ENCODE assay signal across 8 mouse cellular contexts in the genomic region with DNA sequence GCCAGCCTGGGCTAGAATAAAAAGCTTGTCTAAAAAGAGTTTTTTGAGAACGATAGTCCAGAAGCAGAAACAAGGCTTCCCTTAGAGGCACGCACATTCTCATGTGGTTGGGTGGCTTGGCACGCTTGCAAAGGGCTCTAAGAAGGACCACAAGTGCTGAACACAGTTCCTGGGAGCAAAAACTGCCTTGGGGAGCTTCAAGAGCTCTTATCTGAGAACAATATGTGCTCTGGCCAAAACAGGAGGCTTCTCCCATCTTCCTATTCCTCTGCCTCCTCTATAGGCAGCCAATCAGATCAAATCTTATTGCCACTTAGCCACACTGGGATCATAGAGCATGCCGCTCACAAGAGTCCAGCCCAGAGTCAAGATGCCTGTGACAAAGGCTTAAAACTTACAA. TPM values are rescaled to one million over a fixed set of nuclear protein-coding genes. Genes with fewer than 3 reads are reported as not detected.
A peak's percentile ranks its signal among the peaks of the same experiment; 100 is the strongest.
DNase-seq lines count a peak whose midpoint lies in the region; ATAC-seq and TF ChIP-seq lines count a peak whose summit lies in the region.

No protein-coding gene starts in this region.

- peak overlapping the region; percentile 84 for H3K4me3 ChIP-seq in megakaryocyte, embryonic 14.5 days (replicated peaks)
- H3K4me3 ChIP-seq in liver, embryonic 12.5 days: no peak overlapping the region
- no peak overlapping the region for H3K4me3 ChIP-seq in small intestine, adult 2 months (ENCODE audit: low read depth, low read length)
- H3K4me3 ChIP-seq in thymus, adult 2 months (ENCODE audit: control insufficient read depth, insufficient read depth, low read length): no peak overlapping the region

- no peak for ATAC-seq in megakaryocyte, adult 5-6 weeks (ENCODE audit: poor library complexity, severe bottlenecking)
- ATAC-seq in liver, embryonic 12.5 days: no peak

- TF ChIP-seq POLR2A in small intestine, adult 2 months (IDR thresholded peaks at IDR 0.05; ENCODE audit: low read depth, low read length): no peak
- TF ChIP-seq POLR2A in thymus, adult 2 months (IDR thresholded peaks at IDR 0.05; ENCODE audit: control insufficient read depth, extremely low read depth, insufficient read depth, low read length, poor library complexity): no peak

- H3K4me1 ChIP-seq in megakaryocyte, embryonic 14.5 days: peaks cover 93% of the 10 kb centered on the region
- H3K4me1 ChIP-seq in liver, embryonic 12.5 days: peaks cover 68% of the 10 kb centered on the region
- peaks cover 3% of the 10 kb centered on the region; the same call in 1 of the 2 replicates for H3K4me1 ChIP-seq in small intestine, adult 2 months (ENCODE audit: control insufficient read depth, insufficient read depth, insufficient read length, low read length)
- 0 out of 2 replicates have a peak, but pooled peaks cover 2% of the 10 kb centered on the region for H3K4me1 ChIP-seq in thymus, adult 2 months (replicated peaks; ENCODE audit: control insufficient read depth, insufficient read depth, low read length)

- TF ChIP-seq CTCF in small intestine, adult 2 months (IDR thresholded peaks at IDR 0.05; ENCODE audit: extremely low read depth, insufficient read length, insufficient replicate concordance, low read depth, low read length): no peak
- no peak for TF ChIP-seq CTCF in thymus, adult 2 months (IDR thresholded peaks at IDR 0.05; ENCODE audit: borderline replicate concordance, control insufficient read depth, extremely low read depth, insufficient read depth, low read length, poor library complexity)

- H3K9me3 ChIP-seq in megakaryocyte, embryonic 14.5 days: peaks cover 8% of the 10 kb centered on the region
- H3K9me3 ChIP-seq in liver, embryonic 12.5 days (replicated peaks): no peaks in the 10 kb centered on the region

- peak; percentile 70 to 77 for DNase-seq in heart, adult 9 months (ENCODE audit: low spot score in 2 of 2)
- DNase-seq in thymus, adult 2 months: no peak
- no peak for DNase-seq in yolk sac, embryonic 10.5 days (ENCODE audit: low spot score)
- DNase-seq in kidney, adult 9 months: no peak

- no peaks in the 10 kb centered on the region for H3K27me3 ChIP-seq in megakaryocyte, embryonic 14.5 days (replicated peaks)
- H3K27me3 ChIP-seq in liver, embryonic 12.5 days (replicated peaks): no peaks in the 10 kb centered on the region
- H3K27me3 ChIP-seq in small intestine, adult 2 months (ENCODE audit: control insufficient read depth, insufficient read depth, low read length): no peaks in the 10 kb centered on the region
- H3K27me3 ChIP-seq in thymus, adult 2 months (ENCODE audit: control insufficient read depth, insufficient read depth, low read length): no peaks in the 10 kb centered on the region

- WGBS in liver, embryonic 12.5 days (ENCODE audit: insufficient replicate concordance): 75% methylated on average over 4 of the region's 4 CpGs
- 72% methylated on average over 4 of the region's 4 CpGs for WGBS in small intestine, adult 2 months
- WGBS in thymus, adult 2 months: 43% methylated on average over 4 of the region's 4 CpGs

- H3K9ac ChIP-seq in liver, embryonic 12.5 days: peak overlapping the region; percentile 9

- H3K4me2 ChIP-seq in liver, embryonic 12.5 days: 0 out of 2 replicates have a peak overlapping the region, but pooled peaks have one; percentile 1

- H3K36me3 ChIP-seq in megakaryocyte, embryonic 14.5 days (replicated peaks; ENCODE audit: low read length): peaks cover 59% of the 10 kb centered on the region
- H3K36me3 ChIP-seq in liver, embryonic 12.5 days: peaks cover 49% of the 10 kb centered on the region
- no peaks in the 10 kb centered on the region for H3K36me3 ChIP-seq in small intestine, adult 2 months (ENCODE audit: control insufficient read depth, insufficient read depth, low read length)
- H3K36me3 ChIP-seq in thymus, adult 2 months (ENCODE audit: control insufficient read depth, insufficient read depth, low read length): no peaks in the 10 kb centered on the region

- peak overlapping the region; percentile 72 for H3K27ac ChIP-seq in liver, embryonic 12.5 days
- H3K27ac ChIP-seq in small intestine, adult 2 months (ENCODE audit: insufficient read depth, low read depth, low read length): peak overlapping the region; percentile 65
- no peak overlapping the region for H3K27ac ChIP-seq in thymus, adult 2 months (ENCODE audit: control insufficient read depth, insufficient read depth, low read length)

RNA-seq across cellular contexts. Expression of gene Clic4, which starts 18.3 kb away (rescaled TPM):
- polyA plus RNA-seq in megakaryocyte, embryonic 14.5 days (2012; ENCODE audit: insufficient read depth, low replicate concordance): 19.4 and 27.6 TPM in 2 replicates
- 28.4 and 29.7 TPM in 2 replicates for total RNA-seq in megakaryocyte, adult 5-6 weeks (2015)
- total RNA-seq in megakaryocyte, adult 5-6 weeks (2017): 32.3 and 39.2 TPM in 2 replicates
- polyA plus RNA-seq in liver, embryonic 12.5 days (2016; fragmentation: Nextera tagmentation; extraction: Ambion mirVana): 161 and 169 TPM in 2 replicates
- 20.6 and 26.2 TPM in 2 replicates for polyA plus RNA-seq in small intestine, adult 2 months (2012; rRNA removed)
- polyA plus RNA-seq in thymus, adult 2 months (2012; rRNA removed): 50.2 and 55.1 TPM in 2 replicates

Comparison
In these comparisons a context has a peak if more than half of its experiments do, and no peak if none do; other contexts are left out.
1. DNase-seq: peak in heart, adult 9 months (2 of 2); none in thymus, adult 2 months (single experiment), yolk sac, embryonic 10.5 days (single experiment) and kidney, adult 9 months (single experiment).